Mouse (Mus musculus) gastrocnemius, postnatal 36 days (tissue): ENCODE data around the gene Nme4. TPM values are rescaled to one million over a fixed set of nuclear protein-coding genes. Genes with fewer than 3 reads are reported as not detected.
A peak's percentile ranks its signal among the peaks of the same experiment; 100 is the strongest.

Experiments
- DNase-seq, 2 experiments: peaks; one replicate each; pipeline ENCODE4 v3.0.0; 2022
- intact Hi-C: fragments of 180-260 bp; cut with DNase I; formaldehyde crosslinking; loops from one replicate; pipeline ENCODE4 v1.15.1; 2025
- total RNA-seq, 2 experiments: library from RNA; stranded (reverse); gene quantifications; 2 replicates each; pipeline ENCODE4 v1.2.3; 2021

Gene Nme4
- total RNA-seq, 2 experiments from 2014 or later = 1.0 to 1.7 TPM

- intact Hi-C loops = no loop called here
- DNase-seq = peak; percentile 63 to 73
Measured at GRCm38 (mm10) chr17:26068831-26069739, 26.3 kb downstream of the Nme4 start, which contains the start of gene Rab11fip3. Rab11fip3 (minus strand) TSS chr17:26069555.

DNA sequence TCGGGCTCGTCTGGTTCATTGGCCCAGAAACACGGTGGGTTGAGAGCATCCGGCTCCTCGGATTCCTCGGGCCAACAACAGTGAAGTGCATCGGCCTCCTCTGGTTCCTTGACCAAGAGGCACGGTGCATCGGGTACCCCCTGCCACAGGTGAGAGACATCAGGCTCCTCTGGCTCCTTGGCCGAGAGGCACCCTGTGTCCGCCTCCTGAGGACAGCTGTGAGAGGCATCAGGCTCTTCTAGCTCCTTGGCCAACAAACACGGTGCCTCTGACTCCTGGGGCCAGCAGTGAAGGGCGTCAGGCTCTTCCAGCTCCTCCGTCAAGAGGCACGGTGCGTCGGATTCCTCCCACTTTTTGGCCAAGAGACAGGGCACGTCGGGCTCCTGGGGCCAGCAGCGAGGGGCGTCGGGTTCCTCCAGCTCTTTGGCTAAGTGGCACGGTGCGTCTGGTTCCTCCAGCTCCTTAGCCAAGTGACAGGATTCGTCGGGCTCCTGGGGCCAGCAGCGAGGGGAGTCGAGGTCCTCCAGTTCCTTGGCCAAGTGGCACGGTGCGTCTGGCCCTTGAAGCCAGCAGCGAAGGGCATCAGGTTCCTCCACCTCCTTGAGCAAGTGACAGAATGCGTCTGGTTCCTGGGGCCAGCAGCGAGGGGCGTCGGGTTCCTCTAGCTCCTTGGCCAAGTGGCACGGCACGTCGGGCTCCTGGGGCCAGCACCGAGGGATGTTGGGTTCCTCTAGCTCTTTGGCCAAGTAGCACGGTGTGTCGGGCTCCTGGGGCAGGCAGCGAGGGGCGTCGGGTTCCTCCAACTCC lies 27.2 kb downstream of the Nme4 start:
- intact Hi-C loops = no loop called here
- peak; percentile 54 to 64 for DNase-seq

DNA sequence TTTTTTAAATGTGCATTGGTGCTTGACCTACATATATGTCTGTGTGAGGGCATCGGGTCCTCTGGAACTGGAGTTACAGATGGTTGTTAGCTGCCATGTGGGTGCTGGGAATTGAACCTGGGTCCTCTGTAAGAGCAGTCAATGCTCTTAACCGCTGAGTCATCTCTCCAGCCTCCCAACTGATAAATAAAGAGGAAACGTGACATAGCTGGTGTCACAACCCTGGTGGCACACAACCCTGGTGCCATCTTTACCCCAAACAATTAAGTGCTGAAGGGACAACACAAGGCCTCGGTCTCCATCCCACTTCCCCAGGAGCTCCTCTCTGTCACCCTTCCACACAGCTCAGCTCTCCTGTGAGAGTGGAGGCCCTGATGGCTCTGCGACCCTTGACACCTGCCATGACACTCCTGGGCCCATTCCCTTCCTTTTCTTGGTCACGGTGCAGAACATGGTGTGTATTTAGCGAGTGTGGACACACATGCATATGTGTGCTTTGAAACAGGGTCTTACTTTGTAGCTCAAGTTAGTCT lies 28.8 kb downstream of the Nme4 start:
- no peak for DNase-seq
- intact Hi-C loops = no loop called here

DNA sequence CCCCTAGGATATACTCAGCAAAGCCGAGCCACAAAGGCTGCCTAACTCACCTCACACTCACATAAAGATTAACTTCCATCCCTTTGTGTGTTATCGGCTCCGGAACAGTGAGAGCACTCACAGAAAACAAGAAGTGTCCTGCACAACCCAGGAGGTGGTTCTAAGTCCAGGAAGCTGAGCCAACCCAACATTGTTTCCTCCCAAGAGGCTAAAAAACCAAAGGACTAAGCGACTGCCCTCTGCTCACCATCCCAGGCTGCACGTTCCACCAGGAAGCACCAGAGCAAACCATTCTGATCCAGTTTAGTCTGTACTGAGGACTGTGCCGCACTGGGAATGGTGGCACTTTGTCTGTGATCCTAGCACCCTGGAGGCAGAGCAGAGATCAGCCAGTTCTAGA lies 30.5 kb downstream of the Nme4 start:
- no peak for DNase-seq
- intact Hi-C loops = no loop called here

- no peak for DNase-seq
- intact Hi-C loops = no loop called here
Measured at GRCm38 (mm10) chr17:26057787-26058567, 37.4 kb downstream of the Nme4 start.

DNA sequence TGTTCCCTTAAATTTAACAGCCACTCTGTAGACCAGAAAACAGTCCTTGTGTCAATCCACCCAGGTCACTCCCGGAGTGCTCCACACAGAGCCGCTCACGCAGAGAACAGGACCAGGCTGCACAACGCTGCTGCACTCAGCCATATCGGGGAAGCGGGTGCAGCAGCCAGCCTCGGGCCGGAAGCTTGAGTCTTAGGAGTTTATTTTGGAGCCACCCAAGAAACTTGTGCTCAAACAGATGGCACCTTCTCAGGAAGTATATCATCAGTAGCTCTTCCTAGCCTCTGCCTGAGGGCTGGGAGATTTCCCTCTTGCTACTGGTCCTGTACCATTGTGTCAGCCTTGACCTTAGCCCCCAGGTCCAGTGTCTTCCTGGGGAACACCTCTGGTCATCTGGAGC lies 38.1 kb downstream of the Nme4 start:
- DNase-seq = no peak
- intact Hi-C loops = no loop called here

DNA sequence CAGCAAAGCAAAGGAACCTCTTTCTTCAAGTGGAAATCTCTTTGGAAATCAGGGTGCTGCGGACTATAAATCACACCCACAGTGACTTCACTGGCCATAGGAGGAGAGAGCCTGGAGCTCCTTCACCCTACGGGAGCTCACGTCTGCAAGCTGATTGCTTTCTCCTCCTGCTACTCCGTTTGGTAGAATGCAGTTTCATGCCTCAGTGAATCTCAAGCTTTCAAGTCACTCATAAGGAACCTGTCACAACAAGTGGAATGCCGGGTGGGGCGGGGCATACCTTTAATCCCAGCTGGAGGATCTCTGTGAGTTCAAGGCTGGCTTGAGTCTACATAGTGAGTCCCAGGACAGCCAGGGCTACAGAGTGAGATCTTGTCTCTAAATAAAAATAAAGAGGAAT lies 40.2 kb downstream of the Nme4 start:
- intact Hi-C loops = no loop called here
- no peak for DNase-seq

- intact Hi-C loops = no loop called here
Measured at GRCm38 (mm10) chr17:26054133-26054845, 41.1 kb downstream of the Nme4 start.

DNA sequence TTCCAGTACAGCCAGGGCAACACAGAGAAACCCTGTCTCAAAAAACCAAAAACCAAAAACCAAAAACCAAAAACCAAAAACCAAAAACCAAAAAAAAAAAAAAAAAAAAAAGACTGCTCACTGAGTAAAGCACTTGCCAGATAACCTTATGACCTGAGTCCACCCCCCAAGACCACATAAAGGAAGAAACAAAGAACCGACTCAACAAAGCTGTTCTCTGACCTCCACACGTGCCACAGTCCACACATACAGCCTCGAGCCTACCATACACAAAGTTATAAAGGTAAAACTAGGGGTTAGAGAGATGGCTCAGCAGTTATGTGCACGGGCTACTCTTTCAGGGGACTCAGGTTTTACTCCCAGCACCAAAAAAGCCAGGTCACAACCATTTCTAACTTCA lies 42.7 kb downstream of the Nme4 start:
- intact Hi-C loops = no loop called here

More at GRCm38 (mm10) chr17:26054133-26054845, 41.1 kb downstream of the Nme4 start:
- no peak for DNase-seq

DNA sequence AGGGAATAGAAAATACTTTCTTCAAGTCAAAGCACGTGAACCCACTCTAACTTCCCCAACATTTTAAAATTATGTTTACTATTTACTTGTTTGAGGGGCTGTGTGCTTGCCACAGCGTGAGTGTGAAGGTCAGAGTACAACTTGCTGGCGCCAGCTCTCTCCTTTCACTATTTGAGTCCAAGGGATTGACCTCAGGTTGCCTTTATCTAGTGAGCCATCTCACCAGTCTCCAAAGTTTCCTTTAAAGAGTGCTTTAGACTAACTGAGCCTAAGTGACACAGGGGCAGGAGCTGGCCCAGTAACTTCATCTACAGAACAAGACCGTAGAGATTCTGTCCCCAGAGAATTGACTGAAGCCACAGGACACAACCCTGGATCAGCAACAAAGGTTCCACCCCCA lies 43.3 kb downstream of the Nme4 start:
- intact Hi-C loops = no loop called here
- DNase-seq = no peak

More for the DNA sequence above, 42.7 kb downstream of the Nme4 start:
- no peak for DNase-seq

GRCm38 (mm10) chr17:26048118-26048517 lies 47.3 kb downstream of the Nme4 start:
- no peak for DNase-seq
- intact Hi-C loops = no loop called here

DNA sequence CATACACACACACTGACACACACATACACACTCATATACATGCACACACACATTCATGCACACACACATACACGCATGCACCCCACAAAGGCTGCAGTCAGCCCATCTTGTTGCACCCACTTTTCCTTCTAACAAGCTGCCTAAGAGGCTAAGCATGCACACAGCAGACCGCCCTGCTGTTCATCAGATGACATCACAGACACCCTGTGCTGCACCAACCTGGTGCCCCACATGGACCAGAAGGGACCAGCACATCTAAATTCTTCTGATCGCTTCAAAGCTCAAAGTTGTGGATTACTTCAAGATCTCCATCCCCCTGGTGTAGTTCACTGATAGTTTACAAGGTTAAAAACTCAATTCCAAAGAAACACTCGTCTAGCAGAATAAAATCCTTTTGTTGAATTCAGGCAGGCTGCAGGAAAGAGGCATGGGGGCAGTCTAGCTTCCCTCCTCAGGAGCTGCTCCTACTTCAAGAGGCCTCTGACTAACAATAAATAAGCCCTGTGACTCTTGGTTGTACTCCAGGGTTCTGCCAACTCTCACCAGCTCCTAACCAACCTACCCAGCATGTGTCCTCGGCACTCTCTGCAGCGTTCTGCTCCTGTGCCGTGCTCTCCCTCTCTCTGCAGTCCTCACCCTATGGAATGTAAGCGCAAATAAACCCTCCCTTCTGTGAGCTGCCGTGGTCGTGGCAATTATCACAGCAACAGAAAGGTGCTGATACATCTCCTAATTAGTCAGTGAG lies 49.0 kb downstream of the Nme4 start:
- intact Hi-C loops = no loop called here
- DNase-seq = no peak

DNA sequence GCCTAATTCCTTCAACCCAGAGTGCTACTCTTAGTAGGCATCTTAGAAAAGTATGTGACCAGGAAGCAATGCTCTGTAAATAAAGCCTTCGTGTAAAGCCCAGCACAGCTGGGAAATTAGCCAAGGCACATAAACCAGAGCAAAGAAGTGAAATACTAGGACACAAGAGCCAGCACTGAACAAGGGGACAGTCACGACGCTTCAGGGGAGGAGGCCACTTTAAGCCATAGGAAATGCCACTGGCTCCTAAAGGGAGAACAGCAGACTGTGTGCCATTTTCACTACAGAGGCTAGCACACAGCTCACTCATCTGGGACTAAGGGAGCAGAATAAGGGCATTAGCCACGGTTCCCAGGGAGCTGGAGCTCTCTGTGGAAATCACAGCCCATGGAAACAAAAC lies 50.1 kb downstream of the Nme4 start:
- intact Hi-C loops = no loop called here
- DNase-seq = no peak

- intact Hi-C loops = no loop called here
- peak in 1 of 2 experiments; percentile 30 for DNase-seq
Measured at GRCm38 (mm10) chr17:26043249-26043636, 52.2 kb downstream of the Nme4 start.

GRCm38 (mm10) chr17:26042599-26043248 lies 52.7 kb downstream of the Nme4 start:
- no peak for DNase-seq
- intact Hi-C loops = no loop called here
